Mouse (Mus musculus): ENCODE measurements at regions not wholly inside any gene's neighbourhood (a gene's known extent, or its start where the extent isn't known, plus 50 kb on each side); places are given as distances from the start of the nearest gene placed in this dataset.

DNA sequence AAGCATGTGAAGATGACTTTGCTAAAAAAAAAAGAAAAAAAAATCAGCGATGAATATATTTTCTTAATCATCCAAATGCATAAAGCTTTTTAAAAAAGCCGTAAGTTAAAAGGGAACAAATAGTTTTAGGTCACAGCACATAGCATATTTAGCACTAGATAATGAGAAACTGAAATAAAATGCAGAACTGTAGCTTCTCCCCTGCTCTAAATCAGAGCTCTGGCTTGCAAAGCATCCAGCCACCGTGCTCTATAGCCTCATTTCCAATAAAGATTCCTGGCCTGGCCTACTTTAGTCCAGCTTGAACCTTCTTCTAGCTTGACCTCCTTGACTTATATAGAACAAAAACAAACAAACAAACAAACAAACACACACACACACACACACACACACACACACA, 328.9 kb downstream of the 1190002N15Rik start:
- TF ChIP-seq CTCF (IDR thresholded peaks at IDR 0.05; ENCODE audit: insufficient read depth, low read length) (no peak), POLR2A (IDR thresholded peaks at IDR 0.05; ENCODE audit: borderline replicate concordance, extremely low read depth, low read depth, low read length) (no peak)
